Mouse (Mus musculus) heart, postnatal 0 days (tissue): ENCODE measurements around the gene 6030408B16Rik. TPM values are rescaled to one million over a fixed set of nuclear protein-coding genes. Genes with fewer than 3 reads are reported as not detected.

Experiments
- ATAC-seq: fragments of 200-750 bp; cut with Nextera tagmentation; 2 replicates; pipeline ENCODE4 v1.8.0; 2017; ENCODE audit warnings: low read depth, moderate number of reproducible peaks, moderate library complexity; ENCODE audit not compliant: insufficient read depth
- DNase-seq: peaks from one replicate; pipeline ENCODE4 v3.0.0-alpha.2; 2016; ENCODE audit warnings: low spot score
- H3K27ac ChIP-seq: fragments of 300-500 bp; sonication (generic); 2 replicates; pipeline ENCODE4 v1.5.1; 2014; ENCODE audit warnings: low read depth, mild to moderate bottlenecking
- H3K27me3 ChIP-seq: fragments of 300-500 bp; sonication (generic); 2 replicates; pipeline ENCODE4 v1.6.1; 2014; ENCODE audit warnings: low read length, mixed read lengths; ENCODE audit not compliant: control insufficient read depth, insufficient read depth
- H3K36me3 ChIP-seq: fragments of 300-500 bp; sonication (generic); replicated peaks from 2 replicates; pipeline ENCODE4 v1.6.1; 2014; ENCODE audit warnings: low read length, mixed read lengths; ENCODE audit not compliant: control insufficient read depth, insufficient read depth
- H3K4me1 ChIP-seq: fragments of 300-500 bp; sonication (generic); 2 replicates; pipeline ENCODE4 v1.6.1; 2014; ENCODE audit warnings: antibody characterized with exemption; ENCODE audit not compliant: control insufficient read depth, insufficient read depth
- H3K4me2 ChIP-seq: fragments of 300-500 bp; sonication (generic); 2 replicates; pipeline ENCODE4 v1.6.1; 2014; ENCODE audit warnings: low read depth, mild to moderate bottlenecking, low read length, moderate library complexity
- H3K4me3 ChIP-seq: fragments of 300-500 bp; sonication (generic); 2 replicates; pipeline ENCODE4 v1.5.1; 2014; ENCODE audit warnings: low read depth, low read length
- H3K9ac ChIP-seq: fragments of 300-500 bp; sonication (generic); replicated peaks from 2 replicates; pipeline ENCODE4 v1.6.1; 2014; ENCODE audit warnings: low read depth, low read length, mixed read lengths
- H3K9me3 ChIP-seq: fragments of 300-500 bp; sonication (generic); replicated peaks from 2 replicates; pipeline ENCODE4 v1.6.1; 2016; ENCODE audit warnings: low read length; ENCODE audit not compliant: control insufficient read depth
- CTCF ChIP-seq: IDR thresholded peaks from 2 replicates; pipeline ENCODE4 v1.5.1; 2016; ENCODE audit warnings: antibody characterized with exemption, control low read depth, low read depth
- EP300 ChIP-seq: IDR thresholded peaks from 2 replicates; pipeline ENCODE4 v1.6.1; 2016; ENCODE audit warnings: antibody characterized with exemption, low read depth
- WGBS: fragments of 180-500 bp; shearing (Covaris S2); extraction: QIAGEN DNeasy Blood & Tissue Kit; methylation state at CpG from one replicate; pipeline ENCODE4 v1.1.7; 2014; 5-methylcytosine and 5-hydroxymethylcytosine counted together
- polyA plus RNA-seq: library from polyadenylated mRNA; unstranded; fragments of >200 nt; fragmentation: Nextera tagmentation; extraction: Ambion mirVana; gene quantifications from 2 replicates; pipeline ENCODE4 v1.2.1, GENCODE M21; 2015
- total RNA-seq: library from RNA; depleted of rRNA; stranded (reverse); fragments of >200 nt; gene quantifications from 2 replicates; pipeline ENCODE4 v1.2.3, GENCODE M21; 2014; ENCODE audit warnings: low replicate concordance

6030408B16Rik gene
- total and polyA plus RNA-seq, 2 experiments from 2014 or later: 8.1 to 8.4 TPM

- Histone ChIP-seq H3K27me3 (no peaks in the 10 kb centered on the region), H3K4me2 (no peak overlapping the region), H3K9me3 (no peaks in the 10 kb centered on the region), H3K36me3 (no peaks in the 10 kb centered on the region), H3K27ac (no peak overlapping the region), H3K4me3 (no peak overlapping the region), H3K9ac (no peak overlapping the region), H3K4me1 (0 out of 2 replicates have a peak, but pooled peaks cover 4% of the 10 kb centered on the region)
- 48% methylated on average over 12 of the region's 15 CpGs for WGBS
- DNase-seq (no peak), ATAC-seq (no peak)
- TF ChIP-seq EP300 (no peak), CTCF (no peak)
These were observed 18.2 kb downstream of the 6030408B16Rik start for GRCm38 (mm10) chr15:101311087-101311770.

GRCm38 (mm10) chr15:101312006-101312405 lies 19.0 kb downstream of the 6030408B16Rik start:
- ATAC-seq: no peak

GRCm38 (mm10) chr15:101315378-101315777 lies 22.4 kb downstream of the 6030408B16Rik start:
- H3K4me2 ChIP-seq: no peak overlapping the region
- H3K4me3 ChIP-seq: no peak overlapping the region
- ATAC-seq: no peak

More at GRCm38 (mm10) chr15:101312006-101312405, 19.0 kb downstream of the 6030408B16Rik start:
- H3K36me3 ChIP-seq: no peaks in the 10 kb centered on the region
- H3K9me3 ChIP-seq: no peaks in the 10 kb centered on the region
- no peak for TF ChIP-seq CTCF
- TF ChIP-seq EP300: no peak
- no peak overlapping the region for H3K4me2 ChIP-seq
- H3K4me3 ChIP-seq: no peak overlapping the region
- no peak for DNase-seq
- H3K27me3 ChIP-seq: no peaks in the 10 kb centered on the region
- no peak overlapping the region for H3K27ac ChIP-seq
- H3K9ac ChIP-seq: no peak overlapping the region
- WGBS: 69% methylated on average over 6 of the region's 6 CpGs
- H3K4me1 ChIP-seq: 0 out of 2 replicates have a peak, but pooled peaks cover 4% of the 10 kb centered on the region

GRCm38 (mm10) chr15:101315832-101316231 lies 22.8 kb downstream of the 6030408B16Rik start:
- H3K9me3 ChIP-seq: no peaks in the 10 kb centered on the region
- peaks cover 14% of the 10 kb centered on the region; the same call in 1 of the 2 replicates for H3K4me1 ChIP-seq
- no peaks in the 10 kb centered on the region for H3K36me3 ChIP-seq
- peak overlapping the region; percentile 57 for H3K4me2 ChIP-seq
- TF ChIP-seq CTCF (peak; percentile 96), EP300 (peak; percentile 36; the same call in 1 of the 2 replicates)
- H3K4me3 ChIP-seq: peak overlapping the region; percentile 33
- peak; percentile 79 for ATAC-seq
- WGBS: 2% methylated on average over 11 of the region's 11 CpGs
- no peaks in the 10 kb centered on the region for H3K27me3 ChIP-seq
- H3K27ac ChIP-seq: no peak overlapping the region
- no peak overlapping the region for H3K9ac ChIP-seq
- DNase-seq: peak; percentile 88

More at GRCm38 (mm10) chr15:101315378-101315777, 22.4 kb downstream of the 6030408B16Rik start:
- Histone ChIP-seq H3K36me3 (no peaks in the 10 kb centered on the region), H3K9ac (no peak overlapping the region), H3K4me1 (peaks cover 12% of the 10 kb centered on the region; the same call in 1 of the 2 replicates), H3K9me3 (no peaks in the 10 kb centered on the region), H3K27me3 (no peaks in the 10 kb centered on the region), H3K27ac (no peak overlapping the region)
- no peak for DNase-seq
- TF ChIP-seq CTCF (no peak), EP300 (no peak)
- 81% methylated on average over 4 of the region's 4 CpGs for WGBS

- TF ChIP-seq EP300 (no peak), CTCF (no peak)
- H3K36me3 ChIP-seq: no peaks in the 10 kb centered on the region
- WGBS: 49% methylated on average over 13 of the region's 13 CpGs
- H3K4me2 ChIP-seq: peak overlapping the region; percentile 57
- no peaks in the 10 kb centered on the region for H3K27me3 ChIP-seq
- H3K27ac ChIP-seq: no peak overlapping the region
- H3K9me3 ChIP-seq: no peaks in the 10 kb centered on the region
- peak overlapping the region; percentile 33 for H3K4me3 ChIP-seq
- no peak for ATAC-seq
- H3K4me1 ChIP-seq: peaks cover 17% of the 10 kb centered on the region; the same call in 1 of the 2 replicates
- no peak for DNase-seq
- no peak overlapping the region for H3K9ac ChIP-seq
These were observed 23.4 kb downstream of the 6030408B16Rik start for GRCm38 (mm10) chr15:101316279-101316912.
